Mouse (Mus musculus) right cerebral cortex, postnatal 10 days (tissue): ENCODE measurements around the gene Pgap1.

Experiments used
- DNase-seq, 2 experiments: peaks; one replicate each; pipeline ENCODE4 v3.0.0; 2021; ENCODE audit warnings: low spot score in 2 of 2

The Pgap1 gene

GRCm38 (mm10) chr1:54557301-54558229 is at the start of gene Pgap1:
Gene Pgap1 (minus strand): TSS chr1:54557684.
- DNase-seq: peak; percentile 95

GRCm38 (mm10) chr1:54606936-54607335 is 49.5 kb upstream of the Pgap1 start:
- no peak for DNase-seq

DNA sequence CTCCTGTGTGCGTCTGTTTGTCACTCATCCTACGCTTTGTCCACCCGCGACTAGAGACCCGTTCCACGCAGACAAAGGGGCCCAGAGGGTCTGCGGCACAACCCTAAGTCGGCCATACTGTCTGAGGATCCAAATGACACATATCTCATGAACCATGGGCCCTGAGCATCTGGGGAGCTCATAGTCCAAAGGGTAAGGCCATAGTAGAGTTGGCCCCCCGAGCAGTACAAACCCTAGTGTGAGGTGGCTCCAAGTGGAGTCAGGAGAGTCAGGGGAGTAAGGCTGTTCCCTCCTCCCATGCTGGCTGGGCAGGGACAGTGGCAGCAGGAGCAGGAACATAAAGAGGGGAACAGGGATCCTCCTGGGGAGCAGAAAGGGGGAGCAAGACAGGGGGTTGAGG is 44.2 kb upstream of the Pgap1 start:
- DNase-seq: no peak

- DNase-seq: no peak
Observed at GRCm38 (mm10) chr1:54600275-54600674, 42.8 kb upstream of the Pgap1 start.

- DNase-seq: no peak
Observed at GRCm38 (mm10) chr1:54597594-54598217, 40.2 kb upstream of the Pgap1 start.

- DNase-seq: no peak
Observed at GRCm38 (mm10) chr1:54596151-54596550, 38.7 kb upstream of the Pgap1 start.

DNA sequence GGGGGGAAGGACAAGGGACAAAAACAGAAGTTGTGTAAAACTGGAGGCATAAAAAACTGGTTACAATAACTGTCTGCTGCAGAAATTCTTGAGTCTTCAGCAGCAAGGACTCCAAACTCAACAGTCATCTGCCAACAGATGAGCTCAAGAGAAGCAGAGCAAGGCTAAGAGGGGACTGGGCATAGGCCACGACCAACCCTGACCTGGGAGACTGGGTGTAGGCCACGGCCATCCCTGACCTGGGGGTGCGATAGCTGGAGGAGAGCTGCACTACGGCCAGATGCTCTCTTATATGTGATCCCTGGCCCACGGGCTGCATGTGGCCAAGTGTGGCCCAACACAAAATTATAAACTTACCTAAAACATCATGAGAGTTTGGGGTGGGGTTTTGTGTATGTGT is 29.6 kb upstream of the Pgap1 start:
- no peak for DNase-seq

GRCm38 (mm10) chr1:54585971-54586555 is 28.6 kb upstream of the Pgap1 start:
- DNase-seq: no peak

DNA sequence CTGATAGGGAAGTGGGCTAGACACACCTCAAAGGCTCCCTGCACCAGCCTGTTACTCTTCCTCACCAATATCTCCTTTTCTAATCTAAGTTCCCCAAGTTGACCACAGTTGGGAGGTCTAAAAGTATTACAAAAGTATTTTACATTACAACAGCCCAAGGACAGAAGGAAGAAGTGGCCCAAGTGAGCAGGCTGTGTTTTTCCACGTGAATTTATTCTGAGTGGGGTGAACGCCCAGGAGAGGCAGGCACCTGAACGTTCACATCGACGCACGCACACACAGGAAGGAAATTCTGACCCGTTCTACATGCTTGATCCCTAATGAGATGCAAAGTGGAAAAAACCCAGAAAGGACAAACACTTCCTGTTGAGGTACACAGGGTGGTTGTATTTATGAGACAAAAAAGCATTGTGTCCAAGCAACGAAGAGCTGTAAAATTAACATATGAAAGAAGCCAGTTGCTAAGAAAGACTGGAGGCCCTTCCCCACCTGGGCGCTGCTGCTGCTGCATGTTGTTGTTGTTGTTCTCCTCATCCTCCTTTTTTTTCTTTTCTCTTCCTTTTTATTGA is 27.9 kb upstream of the Pgap1 start:
- DNase-seq: no peak

DNA sequence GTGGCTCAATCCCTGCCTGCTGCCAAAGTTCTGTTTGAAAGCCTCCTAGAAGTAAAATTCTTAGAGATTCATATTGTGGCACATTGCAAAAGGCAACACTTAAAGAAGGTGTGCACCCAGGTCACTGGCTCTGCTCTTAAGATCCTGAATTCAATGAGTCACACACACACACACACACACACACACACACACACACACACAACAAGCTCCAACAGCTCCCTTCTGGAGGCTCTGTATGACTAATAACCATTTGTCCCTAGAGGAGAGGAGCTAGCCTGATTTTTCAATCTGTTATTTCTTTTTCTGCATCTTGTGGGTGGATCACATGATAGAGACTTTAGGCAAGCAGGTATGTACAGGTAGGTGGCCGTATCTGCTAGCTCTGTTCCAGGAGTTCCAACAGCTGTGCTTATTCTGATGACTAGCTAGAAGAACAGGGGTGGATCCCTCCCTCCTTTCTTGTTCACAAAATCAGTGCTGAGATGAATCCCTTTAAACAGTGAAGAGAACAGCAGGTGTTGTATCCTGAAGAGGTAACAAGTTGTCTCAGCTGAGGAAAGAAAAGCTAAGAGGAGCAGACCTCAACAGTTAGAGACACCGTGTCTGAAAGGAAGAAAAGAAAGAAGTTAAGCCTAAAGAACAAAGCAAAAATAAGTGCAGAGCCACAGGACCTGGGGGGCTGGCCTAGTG is 27.2 kb upstream of the Pgap1 start:
- DNase-seq: no peak

- DNase-seq: peak; percentile 43 to 69
Observed at GRCm38 (mm10) chr1:54578358-54579184, 21.1 kb upstream of the Pgap1 start.

- DNase-seq: no peak
Observed at GRCm38 (mm10) chr1:54569102-54569501, 11.6 kb upstream of the Pgap1 start.

DNA sequence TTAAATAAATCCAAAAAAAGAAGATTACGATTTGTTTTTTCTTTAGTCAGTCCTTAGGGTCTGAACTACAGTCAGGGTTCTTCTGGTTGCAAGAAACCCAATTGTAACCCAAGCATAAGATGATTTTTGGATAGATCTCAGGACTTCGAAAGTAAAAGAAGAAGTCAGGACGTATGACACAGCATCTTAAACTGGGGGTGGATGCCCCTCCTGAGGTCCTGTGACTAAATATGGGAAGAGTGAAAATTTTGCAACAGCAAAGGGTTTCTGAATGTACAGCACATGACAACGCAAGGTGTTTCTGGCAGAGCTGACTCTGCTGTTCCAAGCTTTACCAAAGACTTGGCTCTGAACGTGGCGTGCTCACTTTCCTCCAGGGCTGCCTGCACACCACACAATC is 6.4 kb upstream of the Pgap1 start:
- no peak for DNase-seq

GRCm38 (mm10) chr1:54556586-54557221 is 780 bp downstream of the Pgap1 start:
- peak in 1 of 2 experiments; percentile 27 for DNase-seq

- no peak for DNase-seq
Observed at GRCm38 (mm10) chr1:54555364-54556140, 1.9 kb downstream of the Pgap1 start.

DNA sequence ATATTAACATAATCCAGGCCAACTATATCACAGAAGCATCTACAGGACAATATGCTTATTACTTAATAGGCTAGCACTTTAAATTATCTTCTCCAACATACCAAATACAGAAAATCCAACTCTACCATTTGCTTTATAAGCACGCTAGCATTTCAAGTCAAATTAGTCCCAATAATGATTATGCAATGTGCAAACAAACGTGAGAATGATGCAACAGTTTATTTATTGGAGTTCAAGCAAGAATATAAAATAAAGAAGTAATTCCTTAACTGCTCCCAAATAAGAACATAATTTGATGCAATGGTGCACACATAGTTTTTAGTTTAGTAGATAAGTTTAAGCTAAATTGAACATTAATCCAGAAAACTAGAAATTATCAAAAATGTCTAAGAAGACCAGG is 4.9 kb downstream of the Pgap1 start:
- DNase-seq: no peak

DNA sequence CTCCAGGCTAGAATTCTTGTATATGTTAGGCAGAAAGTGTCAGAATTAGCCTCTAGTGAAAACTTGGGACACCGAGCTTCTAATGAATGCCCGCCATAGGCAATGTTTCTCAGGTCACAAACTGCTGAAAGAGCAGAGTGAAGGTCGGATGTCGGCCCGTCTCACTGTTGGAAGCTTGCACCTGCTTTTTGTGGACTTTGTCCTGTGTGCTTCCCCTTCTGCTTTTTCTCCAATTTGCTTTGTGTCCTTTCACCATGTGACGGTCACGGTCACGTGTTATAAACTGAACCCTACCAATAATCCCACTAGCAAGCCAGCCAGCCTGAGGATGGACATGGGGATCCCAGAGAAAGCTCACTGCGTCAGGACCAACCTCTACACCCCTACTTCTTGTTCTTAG is 12.3 kb downstream of the Pgap1 start:
- no peak for DNase-seq

GRCm38 (mm10) chr1:54542920-54543319 is 14.6 kb downstream of the Pgap1 start:
- no peak for DNase-seq

- no peak for DNase-seq
Observed at GRCm38 (mm10) chr1:54531170-54531569, 26.3 kb downstream of the Pgap1 start.

DNA sequence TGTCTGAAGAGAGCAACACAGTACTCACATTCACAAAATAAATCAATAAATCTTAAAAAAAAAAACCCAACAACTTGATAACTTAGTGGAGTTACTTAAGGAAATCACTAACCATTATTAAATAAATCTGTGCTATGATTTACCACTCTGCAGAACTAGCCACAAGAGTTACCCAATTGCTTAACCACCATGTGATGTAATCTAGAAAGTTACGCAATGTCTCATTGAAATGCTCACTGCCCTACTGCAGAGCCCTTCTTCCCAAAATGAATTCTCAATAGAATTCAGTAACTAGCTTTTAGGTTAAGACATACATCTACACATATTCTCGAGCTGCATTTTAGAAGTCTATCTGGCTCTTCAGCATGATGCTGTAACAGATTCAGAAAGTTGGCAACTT is 33.8 kb downstream of the Pgap1 start:
- DNase-seq: no peak
